Mouse (Mus musculus) ES-Bruce4 (cell line): ENCODE measurements around the gene Dmrt2. TPM values are rescaled to one million over a fixed set of nuclear protein-coding genes. Genes with fewer than 3 reads are reported as not detected.

Source experiments
- H3K27ac ChIP-seq: 2 replicates; pipeline ENCODE4 v1.5.1; 2012; ENCODE audit warnings: low read length, inconsistent platforms; ENCODE audit not compliant: insufficient read depth
- H3K27me3 ChIP-seq: 2 replicates; pipeline ENCODE4 v1.6.1; 2012; ENCODE audit warnings: mild to moderate bottlenecking, low read length, inconsistent platforms; ENCODE audit not compliant: control insufficient read depth, poor library complexity, insufficient read depth, severe bottlenecking
- H3K36me3 ChIP-seq: 2 replicates; pipeline ENCODE4 v1.6.1; 2012; ENCODE audit warnings: inconsistent platforms, mild to moderate bottlenecking, low read length, moderate library complexity; ENCODE audit not compliant: control insufficient read depth, poor library complexity, insufficient read depth, severe bottlenecking
- H3K4me1 ChIP-seq: one replicate; pipeline ENCODE4 v1.8.1; 2011; ENCODE audit warnings: low read length; ENCODE audit not compliant: control insufficient read depth, insufficient read depth
- H3K4me3 ChIP-seq: 2 replicates; pipeline ENCODE4 v1.5.1; 2011; ENCODE audit warnings: low read depth, mild to moderate bottlenecking, low read length
- H3K9ac ChIP-seq: 2 replicates; pipeline ENCODE4 v1.6.1; 2012; ENCODE audit warnings: low read depth, mild to moderate bottlenecking, inconsistent platforms; ENCODE audit not compliant: poor library complexity, severe bottlenecking
- H3K9me3 ChIP-seq: replicated peaks from 2 replicates; pipeline ENCODE4 v1.6.1; 2012; ENCODE audit warnings: mild to moderate bottlenecking, low read length, inconsistent platforms; ENCODE audit not compliant: control insufficient read depth, poor library complexity, insufficient read depth, severe bottlenecking
- CTCF ChIP-seq: IDR thresholded peaks from one replicate; pipeline ENCODE4 v1.8.1; 2011; ENCODE audit warnings: low read depth, low read length
- EP300 ChIP-seq: IDR thresholded peaks from 2 replicates; pipeline ENCODE4 v1.6.1; 2011; ENCODE audit warnings: low read depth, low read length; ENCODE audit not compliant: insufficient read depth
- POLR2A ChIP-seq: IDR thresholded peaks from one replicate; pipeline ENCODE4 v1.8.1; 2011; ENCODE audit warnings: low read length; ENCODE audit not compliant: insufficient read depth
- polyA plus RNA-seq: library from polyadenylated mRNA; stranded (reverse); fragments of >200 nt; gene quantifications from 2 replicates; pipeline ENCODE4 v1.2.4, GENCODE M21; 2011; ENCODE audit warnings: low read depth; ENCODE audit not compliant: missing spikeins, insufficient read depth, insufficient read length

The Dmrt2 gene
- polyA plus RNA-seq, 1 experiment, result not detected

- peak overlapping the region; percentile 77 for H3K4me3 ChIP-seq
- H3K9ac ChIP-seq, result no peak overlapping the region; the same call in 1 of the 2 replicates
Observed at GRCm38 (mm10) chr19:25665486-25666339, 6.5 kb upstream of the Dmrt2 start.

GRCm38 (mm10) chr19:25667836-25668235 lies 4.4 kb upstream of the Dmrt2 start:
- Histone ChIP-seq H3K4me3 (no peak overlapping the region), H3K27me3 (peaks cover 17% of the 10 kb centered on the region), H3K27ac (no peak overlapping the region), H3K9ac (no peak overlapping the region), H3K36me3 (no peaks in the 10 kb centered on the region), H3K9me3 (no peaks in the 10 kb centered on the region), H3K4me1 (no peaks in the 10 kb centered on the region)
- no peak for TF ChIP-seq POLR2A

More at GRCm38 (mm10) chr19:25665486-25666339, 6.5 kb upstream of the Dmrt2 start:
- no peaks in the 10 kb centered on the region for H3K4me1 ChIP-seq
- peaks cover 10% of the 10 kb centered on the region for H3K27me3 ChIP-seq
- H3K36me3 ChIP-seq, result no peaks in the 10 kb centered on the region
- no peak overlapping the region for H3K27ac ChIP-seq
- TF ChIP-seq POLR2A, result no peak
- no peak for TF ChIP-seq EP300
- peak; percentile 74 for TF ChIP-seq CTCF
- no peaks in the 10 kb centered on the region for H3K9me3 ChIP-seq

- no peak overlapping the region for H3K27ac ChIP-seq
- no peaks in the 10 kb centered on the region for H3K4me1 ChIP-seq
- H3K36me3 ChIP-seq, result no peaks in the 10 kb centered on the region
- peaks cover 27% of the 10 kb centered on the region for H3K27me3 ChIP-seq
- no peak for TF ChIP-seq CTCF
- no peak for TF ChIP-seq POLR2A
- no peak for TF ChIP-seq EP300
- no peak overlapping the region for H3K4me3 ChIP-seq
- H3K9ac ChIP-seq, result no peak overlapping the region
- no peaks in the 10 kb centered on the region for H3K9me3 ChIP-seq
Observed at GRCm38 (mm10) chr19:25669593-25670248, 2.5 kb upstream of the Dmrt2 start.

GRCm38 (mm10) chr19:25670571-25671285 lies 1.5 kb upstream of the Dmrt2 start:
- Histone ChIP-seq H3K4me3 (no peak overlapping the region), H3K9me3 (no peaks in the 10 kb centered on the region), H3K4me1 (no peaks in the 10 kb centered on the region), H3K27me3 (peaks cover 35% of the 10 kb centered on the region), H3K27ac (no peak overlapping the region), H3K36me3 (no peaks in the 10 kb centered on the region), H3K9ac (no peak overlapping the region)
- TF ChIP-seq POLR2A (no peak), CTCF (no peak), EP300 (no peak)

GRCm38 (mm10) chr19:25671681-25672080 lies 530 bp upstream of the Dmrt2 start:
- peaks cover 36% of the 10 kb centered on the region for H3K27me3 ChIP-seq
- peak overlapping the region; percentile 59 for H3K4me3 ChIP-seq
- H3K9me3 ChIP-seq, result peaks cover 8% of the 10 kb centered on the region
- H3K27ac ChIP-seq, result no peak overlapping the region
- H3K9ac ChIP-seq, result no peak overlapping the region
- TF ChIP-seq CTCF, result no peak
- H3K36me3 ChIP-seq, result no peaks in the 10 kb centered on the region
- H3K4me1 ChIP-seq, result no peaks in the 10 kb centered on the region

GRCm38 (mm10) chr19:25673224-25674055 lies 1.2 kb downstream of the Dmrt2 start:
- Histone ChIP-seq H3K4me3 (peak overlapping the region; percentile 71), H3K9ac (peak overlapping the region; percentile 25; the same call in 1 of the 2 replicates), H3K4me1 (no peaks in the 10 kb centered on the region), H3K27ac (no peak overlapping the region), H3K36me3 (no peaks in the 10 kb centered on the region), H3K9me3 (peaks cover 21% of the 10 kb centered on the region), H3K27me3 (peaks cover 33% of the 10 kb centered on the region)
- TF ChIP-seq POLR2A (no peak), CTCF (peak; percentile 1)
